Mouse (Mus musculus) cerebellum, adult 2 months (tissue): ENCODE measurements at regions not wholly inside any gene's neighbourhood (a gene's known extent, or its start where the extent isn't known, plus 50 kb on each side); places are given as distances from the start of the nearest gene placed in this dataset.

Source experiments
- CTCF ChIP-seq: fragments of 200-500 bp; IDR thresholded peaks from 2 replicates; pipeline ENCODE4 v1.5.1; 2011; ENCODE audit warnings: low read depth, mild to moderate bottlenecking, control low read depth, low read length, moderate library complexity, borderline replicate concordance; ENCODE audit not compliant: insufficient read depth
- POLR2A ChIP-seq: fragments of 200-500 bp; IDR thresholded peaks from 2 replicates; pipeline ENCODE4 v1.6.1; 2011; ENCODE audit warnings: low read length, control low read depth, borderline replicate concordance; ENCODE audit not compliant: insufficient read depth

- TF ChIP-seq CTCF: no peak
- no peak for TF ChIP-seq POLR2A
These were observed 271.7 kb upstream of the Sash1 start for GRCm38 (mm10) chr10:9157299-9158215.
